Mouse (Mus musculus) neural tube, embryonic 11.5 days (tissue): ENCODE results near the gene Hpn. TPM values are rescaled to one million over a fixed set of nuclear protein-coding genes. Genes with fewer than 3 reads are reported as not detected.

Source experiments
- ATAC-seq: fragments of 200-750 bp; cut with Nextera tagmentation; 2 replicates; pipeline ENCODE4 v1.8.0; 2017; ENCODE audit warnings: moderate number of reproducible peaks, mild to moderate bottlenecking, moderate TSS enrichment, moderate library complexity; ENCODE audit not compliant: insufficient read depth, low FRiP score, low TSS enrichment
- DNase-seq: peaks from one replicate; pipeline ENCODE4 v3.0.0-alpha.2; 2015; ENCODE audit warnings: low spot score
- H3K27ac ChIP-seq: fragments of 300-500 bp; sonication (generic); 2 replicates; pipeline ENCODE4 v1.5.1; 2014; ENCODE audit warnings: low read depth, mild to moderate bottlenecking, low read length
- H3K27me3 ChIP-seq: fragments of 300-500 bp; sonication (generic); 2 replicates; pipeline ENCODE4 v1.6.1; 2014; ENCODE audit warnings: mild to moderate bottlenecking, low read length, mixed read lengths; ENCODE audit not compliant: control insufficient read depth, insufficient read depth
- H3K36me3 ChIP-seq: fragments of 300-500 bp; sonication (generic); 2 replicates; pipeline ENCODE4 v1.6.1; 2014; ENCODE audit warnings: mild to moderate bottlenecking, low read length, moderate library complexity, mixed read lengths; ENCODE audit not compliant: control insufficient read depth, insufficient read depth
- H3K4me1 ChIP-seq: fragments of 300-500 bp; sonication (generic); 2 replicates; pipeline ENCODE4 v1.6.1; 2014; ENCODE audit warnings: low read length, mixed read lengths; ENCODE audit not compliant: control insufficient read depth, insufficient read depth
- H3K4me2 ChIP-seq: fragments of 300-500 bp; sonication (generic); 2 replicates; pipeline ENCODE4 v1.6.1; 2014; ENCODE audit warnings: low read depth, mild to moderate bottlenecking, moderate library complexity
- H3K4me3 ChIP-seq: fragments of 300-500 bp; sonication (generic); 2 replicates; pipeline ENCODE4 v1.5.1; 2014; ENCODE audit warnings: low read depth, low read length
- H3K9ac ChIP-seq: fragments of 300-500 bp; sonication (generic); 2 replicates; pipeline ENCODE4 v1.6.1; 2014; ENCODE audit warnings: mild to moderate bottlenecking, low read length
- H3K9me3 ChIP-seq: fragments of 300-500 bp; sonication (generic); 2 replicates; pipeline ENCODE4 v1.6.1; 2016; ENCODE audit warnings: low read length; ENCODE audit not compliant: control insufficient read depth
- WGBS: fragments of 180-500 bp; shearing (Covaris S2); extraction: QIAGEN DNeasy Blood & Tissue Kit; methylation state at CpG from one replicate; pipeline ENCODE4 v1.1.7; 2014; 5-methylcytosine and 5-hydroxymethylcytosine counted together
- polyA plus RNA-seq: library from polyadenylated mRNA; unstranded; fragments of >200 nt; fragmentation: Nextera tagmentation; extraction: Ambion mirVana; gene quantifications from 2 replicates; pipeline ENCODE4 v1.2.1, GENCODE M21; 2014

The Hpn gene
- polyA plus RNA-seq, 1 experiment from 2014 or later = 1.6 TPM

GRCm38 (mm10) chr7:31155296-31156033 is 40.4 kb upstream of the Hpn start, which contains the start of gene Gramd1a:
TSS of gene Gramd1a (minus strand) at chr7:31155896.
- WGBS = 67% methylated on average over 5 of the region's 5 CpGs

GRCm38 (mm10) chr7:31153536-31154320 is 38.6 kb upstream of the Hpn start:
- Histone ChIP-seq H3K9me3 (no peaks in the 10 kb centered on the region), H3K9ac (no peak overlapping the region), H3K4me3 (no peak overlapping the region), H3K27ac (no peak overlapping the region), H3K4me2 (no peak overlapping the region), H3K36me3 (no peaks in the 10 kb centered on the region), H3K4me1 (0 out of 2 replicates have a peak, but pooled peaks cover 8% of the 10 kb centered on the region), H3K27me3 (no peaks in the 10 kb centered on the region)
- 92% methylated on average over 6 of the region's 6 CpGs for WGBS
- DNase-seq = no peak
- ATAC-seq = no peak

More at GRCm38 (mm10) chr7:31155296-31156033, 40.4 kb upstream of the Hpn start, which contains the start of gene Gramd1a:
- no peaks in the 10 kb centered on the region for H3K9me3 ChIP-seq
- DNase-seq (no peak), ATAC-seq (no peak)
- no peak within 1 kb of the TSS for H3K4me2 ChIP-seq
- H3K27ac ChIP-seq = no peak within 1 kb of the TSS
- H3K36me3 ChIP-seq = no peaks in the 10 kb centered on the region
- H3K4me1 ChIP-seq = 0 out of 2 replicates have a peak, but pooled peaks cover 6% of the 10 kb centered on the region
- no peak within 1 kb of the TSS for H3K4me3 ChIP-seq
- no peak within 1 kb of the TSS for H3K9ac ChIP-seq
- no peaks in the 10 kb centered on the region for H3K27me3 ChIP-seq

- ATAC-seq (peak; percentile 13), DNase-seq (peak; percentile 65)
- 21% methylated on average over 23 of the region's 23 CpGs for WGBS
- peaks cover 4% of the 10 kb centered on the region; the same call in 1 of the 2 replicates for H3K36me3 ChIP-seq
- H3K27me3 ChIP-seq = no peaks in the 10 kb centered on the region
- peaks cover 11% of the 10 kb centered on the region; the same call in 1 of the 2 replicates for H3K4me1 ChIP-seq
- H3K27ac ChIP-seq = peak overlapping the region; percentile 97
- peak overlapping the region; percentile 98 for H3K9ac ChIP-seq
- peak overlapping the region; percentile 72 for H3K4me2 ChIP-seq
- no peaks in the 10 kb centered on the region for H3K9me3 ChIP-seq
- H3K4me3 ChIP-seq = peak overlapping the region; percentile 89
Observed at GRCm38 (mm10) chr7:31151301-31152241, 36.5 kb upstream of the Hpn start.

DNA sequence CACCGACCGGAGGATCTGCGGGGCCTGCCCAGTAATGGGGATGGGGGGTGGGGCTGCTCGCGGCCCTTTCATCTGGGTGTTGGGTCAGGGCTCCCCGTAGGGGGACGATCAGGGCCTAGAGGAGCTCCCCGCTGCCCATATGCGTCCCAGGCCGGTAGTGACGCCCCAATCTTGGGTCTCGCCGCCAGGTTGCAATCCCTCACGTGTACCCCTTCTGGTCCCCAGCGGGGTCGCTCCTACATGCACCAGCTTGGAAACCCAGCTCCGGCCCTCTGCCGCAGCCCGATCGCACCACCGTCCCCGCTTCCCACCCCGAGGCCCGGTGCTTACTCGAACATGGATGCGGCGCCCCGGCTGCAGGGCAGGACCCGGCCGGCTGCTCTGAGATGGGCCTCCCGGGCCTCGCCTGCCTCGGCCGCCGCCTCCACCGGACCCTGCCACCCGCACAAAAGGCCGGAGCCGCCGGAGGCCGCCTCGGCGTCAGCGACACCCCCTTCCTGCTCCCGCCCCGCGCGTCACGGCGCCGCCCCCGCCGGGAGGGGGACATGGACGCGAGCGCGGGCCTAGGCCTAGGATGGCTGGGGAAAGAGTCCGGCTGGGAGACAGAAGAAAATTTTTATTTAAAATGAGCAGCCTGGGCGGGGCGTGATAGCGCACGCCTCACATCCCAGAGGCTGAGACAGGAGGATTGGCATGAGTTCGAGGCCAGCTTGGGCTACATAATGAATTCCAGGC is 35.6 kb upstream of the Hpn start:
- no peaks in the 10 kb centered on the region for H3K9me3 ChIP-seq
- ATAC-seq (peak; percentile 73), DNase-seq (peak; percentile 91)
- peak overlapping the region; percentile 72 for H3K4me2 ChIP-seq
- H3K4me3 ChIP-seq = peak overlapping the region; percentile 89
- H3K36me3 ChIP-seq = peaks cover 4% of the 10 kb centered on the region; the same call in 1 of the 2 replicates
- peaks cover 11% of the 10 kb centered on the region; the same call in 1 of the 2 replicates for H3K4me1 ChIP-seq
- H3K9ac ChIP-seq = peak overlapping the region; percentile 98
- peak overlapping the region; percentile 97 for H3K27ac ChIP-seq
- no peaks in the 10 kb centered on the region for H3K27me3 ChIP-seq
- under 1% methylated on average over 49 of the region's 63 CpGs for WGBS

- Histone ChIP-seq H3K9me3 (no peaks in the 10 kb centered on the region), H3K4me2 (peak overlapping the region; percentile 72), H3K27ac (peak overlapping the region; percentile 97), H3K9ac (peak overlapping the region; percentile 98), H3K27me3 (no peaks in the 10 kb centered on the region), H3K4me3 (peak overlapping the region; percentile 89), H3K4me1 (peaks cover 11% of the 10 kb centered on the region; the same call in 1 of the 2 replicates), H3K36me3 (peaks cover 4% of the 10 kb centered on the region; the same call in 1 of the 2 replicates)
- DNase-seq (peak; percentile 65), ATAC-seq (peak; percentile 13; the same call in 1 of the 2 replicates)
- 1% methylated on average over 20 of the region's 20 CpGs for WGBS
Observed at GRCm38 (mm10) chr7:31149751-31150565, 34.9 kb upstream of the Hpn start.

DNA sequence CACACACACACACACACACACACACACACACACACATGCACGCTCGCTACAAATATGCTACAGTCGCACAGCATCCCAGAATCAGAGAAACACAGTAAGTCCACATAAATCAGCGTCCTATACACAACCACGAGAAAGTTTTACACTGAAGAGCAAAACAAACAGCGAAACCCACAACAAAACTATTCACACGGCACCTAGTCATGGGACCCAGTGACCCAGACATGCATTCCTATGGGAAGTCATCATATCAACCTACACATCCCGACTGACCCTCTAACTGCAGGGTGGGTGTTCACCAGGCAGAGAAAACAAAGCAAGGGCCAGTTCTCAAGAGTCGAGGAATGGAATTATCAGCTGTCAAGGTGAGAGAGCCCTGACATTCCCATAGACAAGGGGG is 34.2 kb upstream of the Hpn start:
- Histone ChIP-seq H3K36me3 (peaks cover 4% of the 10 kb centered on the region; the same call in 1 of the 2 replicates), H3K9me3 (no peaks in the 10 kb centered on the region), H3K4me2 (peak overlapping the region; percentile 72), H3K27ac (peak overlapping the region; percentile 97), H3K4me3 (peak overlapping the region; percentile 89), H3K4me1 (peaks cover 11% of the 10 kb centered on the region; the same call in 1 of the 2 replicates), H3K27me3 (no peaks in the 10 kb centered on the region), H3K9ac (peak overlapping the region; percentile 98)
- DNase-seq (no peak), ATAC-seq (no peak; the same call in 1 of the 2 replicates)
- 47% methylated on average over 9 of the region's 9 CpGs for WGBS

- Histone ChIP-seq H3K4me1 (peaks cover 11% of the 10 kb centered on the region; the same call in 1 of the 2 replicates), H3K9me3 (no peaks in the 10 kb centered on the region), H3K4me3 (peak overlapping the region; percentile 89), H3K4me2 (peak overlapping the region; percentile 72), H3K27me3 (no peaks in the 10 kb centered on the region), H3K9ac (peak overlapping the region; percentile 98), H3K27ac (peak overlapping the region; percentile 97), H3K36me3 (peaks cover 4% of the 10 kb centered on the region; the same call in 1 of the 2 replicates)
- WGBS = 6% methylated on average over 9 of the region's 9 CpGs
- DNase-seq = peak; percentile 79
- ATAC-seq = peak; percentile 51
Observed at GRCm38 (mm10) chr7:31148756-31149155, 33.7 kb upstream of the Hpn start.
